In genomic region chr5:21141133-21141551, GRCm38 (mm10) we compare ENCODE assay signal across 8 mouse cellular contexts. TPM values are rescaled to one million over a fixed set of nuclear protein-coding genes. Genes with fewer than 3 reads are reported as not detected.
DNase-seq lines count a peak whose midpoint lies in the region; ATAC-seq and TF ChIP-seq lines count a peak whose summit lies in the region.
"Not testable (repeated sequence)": the region's sequence is repeated elsewhere in the genome, so short reads cannot be mapped to it uniquely, and the experiment has no call there.

No protein-coding gene starts in this region.

- not testable (repeated sequence) for H3K27me3 ChIP-seq in lung, postnatal 0 days (replicated peaks; ENCODE audit: insufficient read depth, low read length)

- not testable (repeated sequence) for TF ChIP-seq EP300 in lung, postnatal 0 days (IDR thresholded peaks at IDR 0.05)

- 50% methylated on average over 7 of the region's 7 CpGs for WGBS in lung, postnatal 0 days
- WGBS in olfactory bulb, adult 2 months = 66% methylated on average over 7 of the region's 7 CpGs

- ATAC-seq in lung, postnatal 0 days = not testable (repeated sequence)

- not testable (repeated sequence) for H3K9ac ChIP-seq in lung, postnatal 0 days (replicated peaks; ENCODE audit: low read depth)

- intact Hi-C loops in heart, postnatal 36 days (cut with DNase I) = loop anchor here (5.0 kb wide), 2 partner anchors 134 to 229 kb away; no protein-coding TSS in a partner anchor

- peak; percentile 21 for DNase-seq in CD4-positive, CD25-positive, alpha-beta regulatory T cell, adult 2 months (ENCODE audit: low read depth, low spot score)
- peak; percentile 34 for DNase-seq in gastrocnemius, postnatal 10 days
- DNase-seq in heart, postnatal 36 days = peak; percentile 35 to 46
- not testable (repeated sequence) for DNase-seq in layer of hippocampus, adult 2 months (ENCODE audit: low spot score in 2 of 2)
- DNase-seq in lung, postnatal 0 days (ENCODE audit: low spot score) = peak; percentile 70
- peak; percentile 41 for DNase-seq in thymus, postnatal 0 days (ENCODE audit: low spot score)

- H3K4me1 ChIP-seq in bone marrow macrophage, adult 2 months (ENCODE audit: control insufficient read depth, insufficient read depth, low read length) = peaks cover 29% of the 10 kb centered on the region
- H3K4me1 ChIP-seq in lung, postnatal 0 days (ENCODE audit: insufficient read depth, low read depth, low read length) = not testable (repeated sequence)
- H3K4me1 ChIP-seq in olfactory bulb, adult 2 months (ENCODE audit: control insufficient read depth, insufficient read depth, low read length) = peaks cover 24% of the 10 kb centered on the region

- H3K27ac ChIP-seq in bone marrow macrophage, adult 2 months (ENCODE audit: insufficient read depth, low read depth, low read length); layer of hippocampus, adult 2 months; lung, postnatal 0 days (ENCODE audit: low read length): not testable (repeated sequence)
- H3K27ac ChIP-seq in olfactory bulb, adult 2 months (ENCODE audit: insufficient read depth, low read depth, low read length) = peak overlapping the region; percentile 98

- TF ChIP-seq CTCF in bone marrow macrophage, adult 2 months (IDR thresholded peaks at IDR 0.05; ENCODE audit: low read depth, low read length) = peak; percentile 44
- TF ChIP-seq CTCF in layer of hippocampus, adult 2 months (conservative IDR thresholded peaks at IDR 0.05) = peak; percentile 63
- TF ChIP-seq CTCF in lung, postnatal 0 days (IDR thresholded peaks at IDR 0.05) = peak; percentile 69
- not testable (repeated sequence) for TF ChIP-seq CTCF in olfactory bulb, adult 2 months (IDR thresholded peaks at IDR 0.05; ENCODE audit: insufficient read depth, low read depth, low read length)

- H3K4me2 ChIP-seq in lung, postnatal 0 days (replicated peaks; ENCODE audit: low read depth, low read length) = not testable (repeated sequence)

- H3K4me3 ChIP-seq in bone marrow macrophage, adult 2 months (ENCODE audit: insufficient read depth, low read length); layer of hippocampus, adult 2 months; lung, postnatal 0 days (ENCODE audit: low read depth, low read length); olfactory bulb, adult 2 months (ENCODE audit: insufficient read depth, low read depth, low read length): not testable (repeated sequence)

- H3K9me3 ChIP-seq in lung, postnatal 0 days (ENCODE audit: low read length) = not testable (repeated sequence)

- H3K36me3 ChIP-seq in lung, postnatal 0 days (ENCODE audit: insufficient read depth, low read length) = not testable (repeated sequence)

- TF ChIP-seq POLR2A in bone marrow macrophage, adult 2 months (IDR thresholded peaks at IDR 0.05; ENCODE audit: borderline replicate concordance, low read depth, low read length); olfactory bulb, adult 2 months (IDR thresholded peaks at IDR 0.05; ENCODE audit: insufficient read depth, low read depth, low read length): not testable (repeated sequence)

RNA-seq across cellular contexts. Expression of gene Gsap, which starts 44.9 kb away (rescaled TPM):
- 34.2 and 35.0 TPM in 2 replicates for polyA plus RNA-seq in bone marrow macrophage, adult 2 months (2012; ENCODE audit: insufficient read depth, insufficient read length, missing spikeins)
- total RNA-seq in gastrocnemius, postnatal 10 days (2021) = 1 to 10 TPM; 3.5 to 5.9 TPM
- 1 to 10 TPM; 4.2 to 4.5 TPM for total RNA-seq in heart, postnatal 36 days (2021)
- 1 to 10 TPM; 7.3 to 9.0 TPM for total RNA-seq in layer of hippocampus, adult 2 months (2021)
- polyA plus RNA-seq in lung, postnatal 0 days (2015; fragmentation: Nextera tagmentation; extraction: Ambion mirVana) = 44.6 and 44.9 TPM in 2 replicates
- polyA plus RNA-seq in olfactory bulb, adult 2 months (2012; ENCODE audit: insufficient read depth, insufficient read length, low replicate concordance, missing spikeins) = not detected in 2 replicates
- polyA plus RNA-seq in thymus, postnatal 0 days (2015; fragmentation: Nextera tagmentation; extraction: Ambion mirVana) = 1.9 and 2.2 TPM in 2 replicates
